Mouse (Mus musculus) left cerebral cortex, adult 2 months (tissue): ENCODE data around the gene Bsnd. TPM values are rescaled to one million over a fixed set of nuclear protein-coding genes. Genes with fewer than 3 reads are reported as not detected.

Source experiments
- DNase-seq, 2 experiments: peaks; one replicate each; pipeline ENCODE4 v3.0.0; 2021 to 2022; ENCODE audit warnings: low spot score in 2 of 2, mixed read lengths in 1 of 2; ENCODE audit errors: extremely low spot score in 1 of 2
- H3K27ac ChIP-seq: fragments of 200-600 bp; 2 replicates; pipeline ENCODE4 v1.8.1; 2022
- H3K4me3 ChIP-seq: fragments of 200-600 bp; 2 replicates; pipeline ENCODE4 v1.8.1; 2022
- CTCF ChIP-seq: fragments of 200-600 bp; IDR thresholded peaks from 2 replicates; pipeline ENCODE4 v1.8.1; 2022; ENCODE audit warnings: antibody characterized with exemption, mild to moderate bottlenecking, moderate library complexity
- intact Hi-C: fragments of 180-260 bp; cut with DNase I; formaldehyde crosslinking; loops from one replicate; pipeline ENCODE4 v1.15.1; 2025
- long read RNA-seq, 2 experiments: library from polyadenylated mRNA; stranded (forward); transcript quantifications; one replicate each; pipeline ENCODE4 v2.0.0; 2021; ENCODE audit warnings: borderline mapping rate in 2 of 2
- total RNA-seq, 2 experiments: library from RNA; stranded (reverse); gene quantifications; 2 replicates each; pipeline ENCODE4 v1.2.3; 2021

Gene Bsnd
- not detected for total RNA-seq
- long read RNA-seq, experiment 1 = 0 reads
- long read RNA-seq, experiment 2 = 0 reads

DNA sequence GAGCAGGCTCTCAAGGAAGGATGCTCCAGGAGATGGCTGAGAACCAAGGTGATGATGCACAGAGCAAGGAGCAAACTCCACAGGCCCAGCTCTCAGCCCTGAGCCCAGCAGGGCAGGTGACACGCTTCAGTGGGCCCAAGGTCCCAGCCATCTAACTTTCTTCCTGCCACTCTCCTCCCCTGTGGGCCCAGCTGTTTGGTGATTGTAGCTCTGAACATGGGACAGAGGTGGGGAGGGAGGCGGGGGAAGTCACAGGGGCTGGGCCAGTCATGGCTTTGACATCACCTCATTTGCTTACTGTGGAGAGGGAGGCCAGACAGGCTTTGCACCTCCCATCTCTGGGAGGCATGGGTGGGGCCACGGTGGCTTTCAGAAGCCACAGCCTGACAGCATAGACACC, at the start of gene Bsnd:
Gene Bsnd (minus strand): TSS at position 168 of the 400 bp plus-strand sequence.
- Histone ChIP-seq H3K27ac (no peak within 1 kb of the TSS), H3K4me3 (no peak within 1 kb of the TSS)
- no peak for TF ChIP-seq CTCF
- no peak for DNase-seq
- intact Hi-C loops = no loop called here

DNA sequence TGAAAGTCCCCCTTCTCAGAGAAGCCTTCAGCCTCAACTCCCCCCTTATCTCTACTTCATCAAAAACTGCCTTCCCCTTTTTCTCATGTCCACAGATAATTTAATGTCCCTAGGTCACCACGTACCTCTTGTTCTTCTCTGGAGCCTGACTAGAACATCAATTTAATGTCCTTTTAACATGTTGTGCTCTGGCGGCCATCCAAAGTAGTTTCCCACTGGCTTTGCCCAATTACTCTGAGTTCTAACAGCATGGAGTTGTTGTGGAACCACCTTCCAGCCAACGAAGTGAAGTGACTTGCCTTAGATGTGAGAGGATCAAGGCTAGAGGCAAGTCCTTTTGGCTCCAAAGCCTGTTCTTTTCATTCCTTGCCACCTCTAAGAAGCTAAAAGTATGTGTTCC, 49.4 kb upstream of the Bsnd start:
- intact Hi-C loops = no loop called here
- no peak for TF ChIP-seq CTCF

GRCm38 (mm10) chr4:106539756-106540155, 47.7 kb upstream of the Bsnd start:
- H3K4me3 ChIP-seq = no peak overlapping the region
- no peak for TF ChIP-seq CTCF
- intact Hi-C loops = no loop called here
- no peak overlapping the region for H3K27ac ChIP-seq
- no peak for DNase-seq

More for the DNA sequence above, 49.4 kb upstream of the Bsnd start:
- no peak for DNase-seq
- Histone ChIP-seq H3K27ac (no peak overlapping the region), H3K4me3 (no peak overlapping the region)

- intact Hi-C loops = no loop called here
- no peak overlapping the region for H3K27ac ChIP-seq
- TF ChIP-seq CTCF = no peak
- no peak overlapping the region for H3K4me3 ChIP-seq
- no peak for DNase-seq
Observed at GRCm38 (mm10) chr4:106534256-106534655, 42.2 kb upstream of the Bsnd start.

DNA sequence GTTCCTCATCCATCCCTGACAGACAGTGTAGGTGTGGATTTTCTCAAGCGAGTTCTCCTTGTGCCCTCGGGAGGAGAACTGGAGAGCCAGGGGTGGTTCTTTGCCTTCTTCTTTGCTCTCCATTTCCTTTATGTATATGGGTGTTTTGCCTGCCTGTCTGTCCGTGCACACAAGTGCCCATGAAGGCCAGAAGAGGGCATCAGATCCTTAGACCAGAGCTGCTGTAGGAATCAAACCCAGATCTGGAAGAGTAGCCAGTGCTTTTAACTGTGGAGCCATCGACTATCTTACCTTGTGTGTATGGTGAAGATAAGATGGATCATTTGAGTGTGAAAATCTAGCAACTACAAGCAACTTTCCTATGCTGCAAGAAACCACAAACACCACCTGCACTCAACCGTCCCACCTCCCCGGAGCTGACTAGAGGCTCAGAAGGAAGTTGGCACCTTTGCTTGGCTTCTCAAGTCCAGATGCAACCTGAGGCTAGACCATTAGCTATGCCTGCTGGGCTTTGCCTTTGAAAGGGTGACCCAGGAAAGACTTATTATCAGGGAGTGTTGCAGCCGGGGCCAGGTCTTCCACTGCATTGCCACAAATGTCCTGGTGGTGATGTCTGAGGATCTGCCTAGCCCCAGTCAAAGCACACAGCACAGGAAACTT, 41.5 kb upstream of the Bsnd start:
- H3K4me3 ChIP-seq = no peak overlapping the region
- intact Hi-C loops = no loop called here
- H3K27ac ChIP-seq = no peak overlapping the region
- no peak for DNase-seq
- peak; percentile 24; the same call in 1 of the 2 replicates for TF ChIP-seq CTCF

DNA sequence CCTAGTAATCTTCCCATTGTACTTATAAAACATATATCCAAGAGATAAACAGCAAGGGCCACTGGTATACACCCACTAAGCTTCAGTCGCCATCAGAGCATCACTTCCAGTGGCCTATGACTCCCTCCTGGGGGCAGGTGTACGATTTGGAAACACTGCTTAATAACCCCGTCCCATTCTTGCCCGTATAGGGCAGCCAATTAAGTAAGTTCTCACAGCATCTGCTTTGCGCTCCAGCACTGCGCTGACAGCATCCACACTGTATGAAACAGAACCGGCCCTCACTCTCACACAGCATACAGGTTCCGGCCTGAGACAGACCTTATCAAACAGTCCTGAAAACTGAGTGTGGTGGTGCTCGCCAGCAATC, 38.0 kb upstream of the Bsnd start:
- intact Hi-C loops = no loop called here
- Histone ChIP-seq H3K4me3 (no peak overlapping the region), H3K27ac (no peak overlapping the region)
- no peak; the same call in 1 of the 2 replicates for TF ChIP-seq CTCF
- no peak for DNase-seq

GRCm38 (mm10) chr4:106529375-106530112, 37.5 kb upstream of the Bsnd start:
- DNase-seq = peak; percentile 88 to 92
- intact Hi-C loops = loop anchor here (1.0 kb wide), 1 partner anchor 55 kb away; no protein-coding TSS in a partner anchor
- H3K27ac ChIP-seq = peak overlapping the region; percentile 28; the same call in 1 of the 2 replicates
- no peak; the same call in none of the 2 replicates for TF ChIP-seq CTCF
- H3K4me3 ChIP-seq = no peak overlapping the region

DNA sequence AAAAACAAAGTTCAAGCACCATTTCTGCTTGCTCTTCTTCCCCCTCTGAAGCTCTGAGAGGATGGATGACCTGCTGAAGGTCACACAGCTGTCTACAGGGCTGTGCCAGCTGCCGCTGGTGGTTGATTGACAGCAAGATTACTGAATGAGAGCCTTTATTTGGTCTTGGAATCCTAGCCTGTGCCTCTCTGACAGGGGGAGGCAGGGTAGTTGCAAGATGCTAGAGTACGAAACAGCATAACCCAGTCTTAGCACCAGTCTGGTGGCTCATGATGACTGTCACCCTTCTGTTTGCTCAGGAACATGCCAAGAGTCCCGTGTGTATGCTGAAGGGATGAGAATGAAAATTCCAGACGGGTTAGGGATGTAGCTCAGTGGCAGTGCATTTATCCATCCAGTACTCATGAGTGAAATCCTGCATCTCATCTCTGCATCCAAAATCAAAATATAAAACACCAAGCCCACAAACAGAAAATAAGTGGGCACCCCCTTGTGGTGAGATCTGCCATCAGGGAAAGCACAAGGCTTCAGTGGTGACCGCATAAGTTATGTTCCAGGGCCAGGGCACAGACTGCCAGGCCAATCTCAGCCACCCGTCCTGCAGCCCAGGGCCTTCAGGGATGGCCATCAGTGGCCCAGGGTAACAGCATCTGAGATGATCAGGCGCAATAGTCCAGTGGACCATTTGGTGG, 35.9 kb upstream of the Bsnd start:
- Histone ChIP-seq H3K4me3 (no peak overlapping the region), H3K27ac (peak overlapping the region; percentile 42)
- intact Hi-C loops = no loop called here
- peak; percentile 14 to 27 for DNase-seq
- peak; percentile 58 for TF ChIP-seq CTCF

DNA sequence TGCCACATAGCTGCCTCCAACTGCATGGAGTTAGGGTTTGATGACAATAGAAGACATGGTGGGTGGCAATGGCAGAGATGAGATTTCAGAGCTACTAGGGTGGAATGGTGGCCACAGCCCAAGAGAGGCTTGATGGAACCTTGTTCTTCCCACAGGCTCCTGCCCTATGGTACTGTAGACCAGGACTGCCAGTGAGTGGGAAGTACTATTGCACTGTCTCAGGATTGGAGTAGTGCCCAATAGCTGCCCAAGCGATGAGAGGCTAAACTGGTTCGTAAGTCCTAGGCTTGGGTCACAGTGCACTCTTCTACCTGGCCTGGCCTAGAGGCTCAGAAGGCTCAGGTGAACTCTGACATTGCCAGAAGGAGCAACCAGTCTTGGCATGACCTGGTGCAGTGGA, 32.9 kb upstream of the Bsnd start:
- intact Hi-C loops = no loop called here
- no peak overlapping the region for H3K4me3 ChIP-seq
- no peak for DNase-seq
- H3K27ac ChIP-seq = no peak overlapping the region
- TF ChIP-seq CTCF = no peak

DNA sequence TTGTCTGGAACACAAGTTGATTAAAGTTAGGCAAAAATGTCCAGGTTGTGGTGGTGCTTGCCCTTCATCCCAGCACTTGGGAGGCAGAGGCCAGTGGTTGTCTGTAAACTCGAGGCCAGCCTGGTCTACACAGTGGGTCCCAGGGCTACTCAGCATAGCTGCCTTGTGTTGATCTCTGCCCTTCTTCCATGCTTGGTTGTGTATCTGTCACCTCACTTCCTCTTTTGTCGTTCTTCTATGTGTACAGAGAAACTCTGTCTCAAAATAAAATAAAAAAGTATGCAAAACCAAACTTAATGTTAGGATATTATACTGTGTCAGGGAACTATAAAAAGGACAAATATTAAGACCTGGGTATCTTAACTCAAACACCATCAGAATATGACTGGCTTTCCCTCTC, 32.0 kb upstream of the Bsnd start:
- Histone ChIP-seq H3K27ac (no peak overlapping the region), H3K4me3 (no peak overlapping the region)
- no peak for TF ChIP-seq CTCF
- DNase-seq = no peak
- intact Hi-C loops = no loop called here

- no peak for TF ChIP-seq CTCF
- no peak for DNase-seq
- intact Hi-C loops = no loop called here
- Histone ChIP-seq H3K4me3 (no peak overlapping the region), H3K27ac (no peak overlapping the region)
Observed at GRCm38 (mm10) chr4:106522547-106522946, 30.5 kb upstream of the Bsnd start.

DNA sequence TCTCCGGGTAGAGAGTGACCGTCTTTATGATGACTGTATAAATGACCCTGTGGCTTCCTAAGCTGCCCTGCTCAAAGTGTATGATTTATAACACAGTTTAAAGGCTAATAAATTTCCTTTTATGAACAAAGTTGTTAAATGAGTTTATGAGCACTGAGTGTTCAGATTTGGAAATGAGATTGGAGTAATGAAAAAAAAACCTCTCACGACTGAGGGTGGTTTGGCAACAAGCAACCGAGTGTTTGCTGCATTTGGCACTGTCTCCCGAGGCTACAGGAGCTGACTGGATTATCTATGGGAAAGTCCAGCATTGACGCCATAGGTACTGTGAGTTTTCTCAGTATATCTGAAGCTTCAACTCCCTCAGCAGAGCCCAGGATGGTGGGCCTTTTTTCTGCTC, 22.5 kb upstream of the Bsnd start:
- DNase-seq = no peak
- H3K4me3 ChIP-seq = no peak overlapping the region
- intact Hi-C loops = no loop called here
- no peak for TF ChIP-seq CTCF
- no peak overlapping the region for H3K27ac ChIP-seq
